Mouse (Mus musculus): ENCODE results near the gene Prtg. TPM values are rescaled to one million over a fixed set of nuclear protein-coding genes. Genes with fewer than 3 reads are reported as not detected.

The Prtg gene
- polyA plus RNA-seq, 1 experiment from 2014 or later, result 1.1 TPM

DNA sequence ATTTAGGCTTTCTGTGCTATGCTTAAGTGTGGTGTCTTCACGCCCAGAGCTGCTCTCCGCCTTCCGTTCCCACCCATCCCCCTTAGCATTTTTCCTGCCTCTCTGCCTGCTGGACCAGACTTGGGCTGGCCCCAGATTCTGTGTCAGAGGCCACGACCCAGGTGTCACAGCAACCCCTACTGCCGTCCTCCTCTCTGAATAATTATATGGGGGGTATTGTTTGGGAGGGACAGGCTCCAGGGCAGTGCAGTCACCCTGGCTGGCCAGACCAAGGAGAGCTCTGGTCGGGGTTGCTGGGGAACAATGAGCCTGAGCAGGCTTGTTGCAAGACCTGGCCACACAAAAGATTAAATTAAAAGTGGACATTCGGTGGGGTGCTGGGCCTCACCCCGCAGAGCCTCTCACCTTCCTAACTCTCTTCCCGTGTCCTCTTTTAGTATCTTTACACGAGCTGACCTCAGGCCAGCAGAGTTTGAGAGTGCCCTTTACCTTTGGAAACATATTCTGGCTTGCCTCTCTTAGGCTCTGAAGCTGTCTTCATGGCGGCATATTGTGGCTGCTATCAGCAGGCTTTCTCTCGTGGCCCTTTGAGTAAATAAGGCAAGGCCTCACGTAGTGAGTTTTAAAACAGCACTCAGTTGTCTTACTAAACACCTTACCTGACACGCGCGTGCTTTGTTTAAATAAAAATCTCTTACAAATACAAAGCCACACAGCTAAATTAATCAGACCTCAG, 73.7 kb downstream of the Prtg start:
- no peaks in the 10 kb centered on the region for H3K27me3 ChIP-seq
- H3K9ac ChIP-seq, result no peak overlapping the region
- no peak overlapping the region for H3K4me3 ChIP-seq (replicated peaks)
- H3K36me3 ChIP-seq, result no peaks in the 10 kb centered on the region
- peaks cover 25% of the 10 kb centered on the region for H3K4me1 ChIP-seq
- 43% methylated on average over 16 of the region's 16 CpGs for WGBS
- H3K27ac ChIP-seq (replicated peaks), result no peak overlapping the region; the same call in 1 of the 2 replicates
- no peaks in the 10 kb centered on the region for H3K9me3 ChIP-seq (replicated peaks)
- no peak for ATAC-seq (ENCODE audit: insufficient number of reproducible peaks, low FRiP score, low TSS enrichment, low read depth)
- no peak overlapping the region for H3K4me2 ChIP-seq (replicated peaks)

- peaks cover 25% of the 10 kb centered on the region for H3K4me1 ChIP-seq
- no peak overlapping the region for H3K9ac ChIP-seq
- no peak overlapping the region for H3K4me2 ChIP-seq (replicated peaks)
- H3K27ac ChIP-seq (replicated peaks), result 0 out of 2 replicates have a peak overlapping the region, but pooled peaks have one; percentile 4
- H3K36me3 ChIP-seq, result no peaks in the 10 kb centered on the region
- no peaks in the 10 kb centered on the region for H3K9me3 ChIP-seq (replicated peaks)
- ATAC-seq (ENCODE audit: insufficient number of reproducible peaks, low FRiP score, low TSS enrichment, low read depth), result no peak
- no peaks in the 10 kb centered on the region for H3K27me3 ChIP-seq
- WGBS, result 30% methylated on average over 15 of the region's 15 CpGs
- no peak overlapping the region for H3K4me3 ChIP-seq (replicated peaks)
Observed at GRCm38 (mm10) chr9:72881026-72881768, 74.5 kb downstream of the Prtg start.

DNA sequence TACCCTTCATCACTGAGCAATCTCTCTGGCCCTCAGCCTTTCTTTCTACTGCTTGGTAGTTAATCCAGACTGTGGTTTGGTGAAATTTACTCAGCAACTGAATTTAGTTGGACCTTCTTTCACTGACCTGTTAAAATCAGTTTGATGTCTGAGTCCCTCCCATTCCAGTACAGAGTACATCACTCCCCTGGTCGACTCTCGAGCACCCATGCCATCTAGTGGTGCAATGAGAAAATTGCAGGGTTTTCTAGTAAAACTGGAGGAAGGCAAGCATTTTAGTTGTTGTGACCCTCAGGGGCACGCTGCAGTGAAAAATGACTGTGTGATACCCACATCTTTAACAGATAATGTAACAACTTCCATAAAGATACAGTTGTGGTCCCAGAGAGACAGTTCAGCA, 77.3 kb downstream of the Prtg start:
- H3K27ac ChIP-seq (replicated peaks), result no peak overlapping the region
- H3K9ac ChIP-seq, result no peak overlapping the region
- H3K36me3 ChIP-seq, result no peaks in the 10 kb centered on the region
- peaks cover 21% of the 10 kb centered on the region for H3K4me1 ChIP-seq
- 0 out of 2 replicates have a peak, but pooled peaks have one; percentile 63 for ATAC-seq (ENCODE audit: insufficient number of reproducible peaks, low FRiP score, low TSS enrichment, low read depth)
- 10% methylated on average over 3 of the region's 3 CpGs for WGBS
- H3K27me3 ChIP-seq, result no peaks in the 10 kb centered on the region
- H3K9me3 ChIP-seq (replicated peaks), result no peaks in the 10 kb centered on the region
- H3K4me2 ChIP-seq (replicated peaks), result no peak overlapping the region
- H3K4me3 ChIP-seq (replicated peaks), result no peak overlapping the region

GRCm38 (mm10) chr9:72889777-72890176, 83.1 kb downstream of the Prtg start:
- no peaks in the 10 kb centered on the region for H3K9me3 ChIP-seq (replicated peaks)
- no peak overlapping the region for H3K4me3 ChIP-seq (replicated peaks)
- no peaks in the 10 kb centered on the region for H3K27me3 ChIP-seq
- no peaks in the 10 kb centered on the region for H3K36me3 ChIP-seq
- no peak for ATAC-seq (ENCODE audit: insufficient number of reproducible peaks, low FRiP score, low TSS enrichment, low read depth)
- no peak overlapping the region for H3K27ac ChIP-seq (replicated peaks)
- no peak overlapping the region for H3K4me2 ChIP-seq (replicated peaks)
- no peak overlapping the region for H3K9ac ChIP-seq
- peaks cover 9% of the 10 kb centered on the region; the same call in 1 of the 2 replicates for H3K4me1 ChIP-seq
- 70% methylated on average over 1 of the region's 1 CpGs for WGBS

DNA sequence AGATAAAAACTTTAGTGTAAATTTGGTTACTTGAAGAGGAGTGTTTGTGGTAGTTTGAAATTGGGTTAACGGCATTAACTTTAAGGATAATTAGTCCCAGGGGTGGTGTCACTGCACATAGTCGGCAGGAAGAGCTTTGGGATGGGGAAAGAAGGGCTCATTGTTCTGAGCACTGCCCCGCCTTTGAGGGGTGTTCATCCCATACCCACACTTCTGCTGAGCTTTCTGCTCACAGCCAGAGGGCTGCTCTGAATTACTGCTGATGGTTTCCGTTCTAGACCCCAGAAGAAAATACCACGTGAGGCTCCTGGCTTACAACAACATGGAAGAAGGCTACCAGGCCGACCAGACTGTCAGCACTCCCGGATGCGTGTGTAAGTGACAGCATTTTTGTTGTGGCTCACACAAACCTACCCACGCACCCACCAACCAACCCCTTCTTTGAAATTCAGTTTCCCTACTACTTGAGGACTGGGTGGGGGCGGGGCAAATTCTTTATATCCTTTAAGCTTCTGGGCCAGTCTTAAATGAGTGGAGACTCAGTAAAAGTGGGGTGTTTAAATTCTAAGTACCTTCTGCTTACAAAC, 83.9 kb downstream of the Prtg start:
- Histone ChIP-seq H3K4me3 (replicated peaks) (no peak overlapping the region), H3K4me2 (replicated peaks) (no peak overlapping the region; the same call in 1 of the 2 replicates), H3K4me1 (peaks cover 9% of the 10 kb centered on the region; the same call in 1 of the 2 replicates), H3K27ac (replicated peaks) (0 out of 2 replicates have a peak overlapping the region, but pooled peaks have one; percentile 28), H3K27me3 (no peaks in the 10 kb centered on the region), H3K9ac (no peak overlapping the region), H3K36me3 (no peaks in the 10 kb centered on the region), H3K9me3 (replicated peaks) (no peaks in the 10 kb centered on the region)
- no peak for ATAC-seq (ENCODE audit: insufficient number of reproducible peaks, low FRiP score, low TSS enrichment, low read depth)
- WGBS, result 22% methylated on average over 10 of the region's 10 CpGs

GRCm38 (mm10) chr9:72892761-72893160, 86.1 kb downstream of the Prtg start:
- no peaks in the 10 kb centered on the region for H3K9me3 ChIP-seq (replicated peaks)
- H3K27ac ChIP-seq (replicated peaks), result no peak overlapping the region
- H3K36me3 ChIP-seq, result no peaks in the 10 kb centered on the region
- peaks cover 9% of the 10 kb centered on the region; the same call in 1 of the 2 replicates for H3K4me1 ChIP-seq
- H3K4me2 ChIP-seq (replicated peaks), result no peak overlapping the region
- no peak overlapping the region for H3K9ac ChIP-seq
- no peak overlapping the region for H3K4me3 ChIP-seq (replicated peaks)
- ATAC-seq (ENCODE audit: insufficient number of reproducible peaks, low FRiP score, low TSS enrichment, low read depth), result no peak
- 83% methylated on average over 5 of the region's 5 CpGs for WGBS
- no peaks in the 10 kb centered on the region for H3K27me3 ChIP-seq

- ATAC-seq (ENCODE audit: insufficient number of reproducible peaks, low FRiP score, low TSS enrichment, low read depth), result no peak
- Histone ChIP-seq H3K27ac (replicated peaks) (no peak overlapping the region), H3K4me2 (replicated peaks) (no peak overlapping the region), H3K9ac (no peak overlapping the region), H3K4me1 (peaks cover 9% of the 10 kb centered on the region; the same call in 1 of the 2 replicates), H3K27me3 (no peaks in the 10 kb centered on the region), H3K36me3 (no peaks in the 10 kb centered on the region), H3K9me3 (replicated peaks) (no peaks in the 10 kb centered on the region), H3K4me3 (replicated peaks) (no peak overlapping the region)
- WGBS, result 91% methylated on average over 6 of the region's 6 CpGs
Observed at GRCm38 (mm10) chr9:72894796-72895352, 88.2 kb downstream of the Prtg start.

GRCm38 (mm10) chr9:72902057-72902456, 95.4 kb downstream of the Prtg start:
- no peak for ATAC-seq (ENCODE audit: insufficient number of reproducible peaks, low FRiP score, low TSS enrichment, low read depth)
- WGBS, result 65% methylated on average over 8 of the region's 8 CpGs
- Histone ChIP-seq H3K27ac (replicated peaks) (no peak overlapping the region), H3K4me1 (peaks cover 18% of the 10 kb centered on the region), H3K9me3 (replicated peaks) (no peaks in the 10 kb centered on the region), H3K9ac (no peak overlapping the region), H3K4me3 (replicated peaks) (no peak overlapping the region), H3K27me3 (no peaks in the 10 kb centered on the region), H3K4me2 (replicated peaks) (no peak overlapping the region), H3K36me3 (no peaks in the 10 kb centered on the region)

DNA sequence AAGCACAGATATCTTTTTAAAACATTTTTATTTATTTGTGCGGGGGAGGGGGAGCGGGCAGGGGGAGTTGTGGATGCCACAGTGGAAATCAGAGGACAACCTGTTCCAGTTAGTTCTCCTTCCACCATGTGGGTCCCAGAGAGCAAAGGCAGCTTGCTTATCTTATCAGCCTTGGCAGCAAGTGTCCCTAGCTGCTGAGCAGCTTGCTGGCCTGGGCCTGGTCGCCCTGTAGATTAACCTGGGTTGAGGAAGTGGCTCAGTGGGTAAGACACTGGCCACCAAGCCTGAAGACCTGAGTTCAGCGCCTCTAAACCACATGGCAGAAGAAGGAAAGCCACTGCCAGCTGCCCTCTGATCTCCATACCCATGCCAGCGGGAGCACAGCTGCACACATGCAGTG, 95.9 kb downstream of the Prtg start:
- no peak for ATAC-seq (ENCODE audit: insufficient number of reproducible peaks, low FRiP score, low TSS enrichment, low read depth)
- WGBS, result 88% methylated on average over 5 of the region's 5 CpGs
- no peaks in the 10 kb centered on the region for H3K36me3 ChIP-seq
- H3K4me2 ChIP-seq (replicated peaks), result no peak overlapping the region
- peaks cover 21% of the 10 kb centered on the region for H3K4me1 ChIP-seq
- H3K4me3 ChIP-seq (replicated peaks), result no peak overlapping the region
- H3K9ac ChIP-seq, result no peak overlapping the region
- no peaks in the 10 kb centered on the region for H3K9me3 ChIP-seq (replicated peaks)
- H3K27me3 ChIP-seq, result no peaks in the 10 kb centered on the region
- no peak overlapping the region for H3K27ac ChIP-seq (replicated peaks)

DNA sequence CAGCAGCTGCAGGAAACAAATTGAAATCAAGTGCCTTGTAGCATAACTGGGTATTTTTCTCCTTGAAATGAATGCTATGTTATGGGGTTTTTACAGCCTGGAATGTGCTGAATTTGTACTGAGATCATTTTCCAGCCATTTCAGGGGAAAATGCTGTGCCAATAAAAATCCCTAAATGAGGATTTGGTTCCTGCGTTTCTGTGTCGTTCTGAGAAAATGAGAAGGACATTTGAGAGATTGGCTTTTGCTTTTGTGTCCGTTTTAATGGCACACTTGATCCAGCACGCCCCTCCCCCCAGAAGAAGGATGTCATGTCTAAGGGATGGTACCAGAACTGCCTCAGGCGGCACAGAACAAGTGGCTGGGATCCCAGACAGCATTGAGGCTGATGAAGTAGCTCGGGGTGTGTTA, 100.0 kb downstream of the Prtg start:
- H3K27me3 ChIP-seq, result no peaks in the 10 kb centered on the region
- no peaks in the 10 kb centered on the region for H3K36me3 ChIP-seq
- no peak overlapping the region for H3K4me3 ChIP-seq (replicated peaks)
- H3K27ac ChIP-seq (replicated peaks), result peak overlapping the region; percentile 68
- 0 out of 2 replicates have a peak overlapping the region, but pooled peaks have one; percentile 10 for H3K4me2 ChIP-seq (replicated peaks)
- H3K9me3 ChIP-seq (replicated peaks), result no peaks in the 10 kb centered on the region
- no peak overlapping the region for H3K9ac ChIP-seq
- H3K4me1 ChIP-seq, result peaks cover 23% of the 10 kb centered on the region
- 0 out of 2 replicates have a peak, but pooled peaks have one; percentile 52 for ATAC-seq (ENCODE audit: insufficient number of reproducible peaks, low FRiP score, low TSS enrichment, low read depth)
- 32% methylated on average over 6 of the region's 6 CpGs for WGBS

DNA sequence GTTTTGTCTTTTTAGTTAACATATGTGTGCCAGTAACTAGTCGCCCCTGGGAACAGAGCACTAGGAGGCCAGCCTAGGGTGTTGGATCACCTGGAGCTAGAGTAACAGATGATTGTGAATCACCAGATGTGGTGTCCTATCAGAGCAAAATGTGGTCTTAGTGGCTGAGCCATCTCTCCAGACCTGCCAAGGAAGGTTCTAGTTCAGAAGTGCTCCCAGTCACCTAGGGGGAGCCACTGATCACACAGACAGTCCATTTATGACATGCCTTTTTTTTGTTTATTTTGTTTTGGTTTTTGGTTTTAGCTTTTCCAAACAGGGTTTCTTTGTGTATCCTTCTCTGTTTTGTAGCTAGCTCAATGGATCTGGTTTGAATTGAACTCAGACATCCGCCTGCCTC, 104.7 kb downstream of the Prtg start:
- WGBS, result 77% methylated on average over 2 of the region's 2 CpGs
- Histone ChIP-seq H3K4me3 (replicated peaks) (no peak overlapping the region), H3K36me3 (0 out of 2 replicates have a peak, but pooled peaks cover 2% of the 10 kb centered on the region), H3K27ac (replicated peaks) (no peak overlapping the region), H3K27me3 (no peaks in the 10 kb centered on the region), H3K4me1 (peaks cover 11% of the 10 kb centered on the region), H3K9me3 (replicated peaks) (no peaks in the 10 kb centered on the region), H3K4me2 (replicated peaks) (no peak overlapping the region), H3K9ac (no peak overlapping the region)
- ATAC-seq (ENCODE audit: insufficient number of reproducible peaks, low FRiP score, low TSS enrichment, low read depth), result no peak
